Mouse (Mus musculus) stomach, embryonic 14.5 days (tissue): ENCODE data around the gene Hadha. TPM values are rescaled to one million over a fixed set of nuclear protein-coding genes. Genes with fewer than 3 reads are reported as not detected.

Experiments
- ATAC-seq: fragments of 200-750 bp; cut with Nextera tagmentation; 2 replicates; pipeline ENCODE4 v1.8.0; 2017; ENCODE audit warnings: low read depth, moderate TSS enrichment; ENCODE audit not compliant: insufficient number of reproducible peaks, insufficient read depth, low FRiP score
- H3K27ac ChIP-seq: fragments of 300-500 bp; sonication (generic); 2 replicates; pipeline ENCODE4 v1.5.1; 2014; ENCODE audit warnings: mild to moderate bottlenecking, low read length, moderate library complexity, mixed read lengths
- H3K27me3 ChIP-seq: fragments of 300-500 bp; sonication (generic); 2 replicates; pipeline ENCODE4 v1.6.1; 2014; ENCODE audit warnings: low read length, control low read depth, mixed read lengths; ENCODE audit not compliant: control insufficient read depth, insufficient read depth
- H3K36me3 ChIP-seq: fragments of 300-500 bp; sonication (generic); 2 replicates; pipeline ENCODE4 v1.6.1; 2014; ENCODE audit warnings: mild to moderate bottlenecking, control low read depth, low read length, moderate library complexity, mixed read lengths; ENCODE audit not compliant: control insufficient read depth, insufficient read depth
- H3K4me1 ChIP-seq: fragments of 300-500 bp; sonication (generic); 2 replicates; pipeline ENCODE4 v1.6.1; 2014; ENCODE audit warnings: low read length, control low read depth, mixed read lengths; ENCODE audit not compliant: control insufficient read depth, insufficient read depth
- H3K4me2 ChIP-seq: fragments of 300-500 bp; sonication (generic); replicated peaks from 2 replicates; pipeline ENCODE4 v1.6.1; 2014; ENCODE audit warnings: low read depth, low read length, control low read depth
- H3K4me3 ChIP-seq: fragments of 300-500 bp; sonication (generic); 2 replicates; pipeline ENCODE4 v1.5.1; 2014; ENCODE audit warnings: low read depth, low read length, control low read depth
- H3K9ac ChIP-seq: fragments of 300-500 bp; sonication (generic); replicated peaks from 2 replicates; pipeline ENCODE4 v1.6.1; 2014; ENCODE audit warnings: low read depth, mild to moderate bottlenecking, control low read depth, low read length, moderate library complexity, mixed read lengths
- H3K9me3 ChIP-seq: fragments of 300-500 bp; sonication (generic); 2 replicates; pipeline ENCODE4 v1.6.1; 2016; ENCODE audit warnings: low read depth, low read length, control low read depth; ENCODE audit not compliant: control insufficient read depth
- WGBS: fragments of 180-500 bp; shearing (Covaris S2); extraction: QIAGEN DNeasy Blood & Tissue Kit; methylation state at CpG from one replicate; pipeline ENCODE4 v1.1.7; 2014; 5-methylcytosine and 5-hydroxymethylcytosine counted together
- polyA plus RNA-seq: library from polyadenylated mRNA; unstranded; fragments of >200 nt; fragmentation: Nextera tagmentation; extraction: Ambion mirVana; gene quantifications from 2 replicates; pipeline ENCODE4 v1.2.1, GENCODE M21; 2014

Gene Hadha
- polyA plus RNA-seq, 1 experiment from 2014 or later = 116 TPM

DNA sequence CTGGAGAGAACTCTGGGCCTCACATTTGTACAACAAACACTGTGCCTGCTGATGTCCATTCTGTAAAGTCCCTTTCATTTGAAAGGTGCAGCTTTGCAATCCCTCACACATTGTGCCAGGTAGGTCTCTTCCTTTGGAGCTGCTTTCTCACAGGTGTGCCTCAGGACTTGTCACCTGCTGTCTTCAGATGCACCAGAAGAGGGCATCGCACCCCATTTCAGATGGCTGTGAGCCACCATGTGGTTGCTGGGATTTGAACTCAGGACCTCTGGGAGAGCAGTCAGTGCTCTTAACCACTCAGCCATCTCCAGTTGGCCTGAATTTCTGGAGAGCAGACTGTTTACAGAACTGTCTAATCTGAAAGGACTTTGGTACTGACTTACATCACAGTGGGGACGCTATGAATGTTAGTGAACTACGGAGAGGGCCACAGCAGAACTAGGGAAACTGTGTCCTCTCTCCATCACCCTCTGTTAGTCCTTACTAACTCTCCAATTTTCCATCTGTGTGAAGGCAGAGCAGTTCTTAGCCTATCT lies 42.4 kb downstream of the Hadha start:
- no peak overlapping the region for H3K4me3 ChIP-seq
- WGBS = 85% methylated on average over 3 of the region's 3 CpGs
- 0 out of 2 replicates have a peak, but pooled peaks cover 3% of the 10 kb centered on the region for H3K27me3 ChIP-seq
- no peak overlapping the region for H3K27ac ChIP-seq
- peaks cover 14% of the 10 kb centered on the region for H3K4me1 ChIP-seq
- H3K9ac ChIP-seq = no peak overlapping the region
- ATAC-seq = no peak
- H3K4me2 ChIP-seq = no peak overlapping the region
- no peaks in the 10 kb centered on the region for H3K36me3 ChIP-seq
- H3K9me3 ChIP-seq = no peaks in the 10 kb centered on the region

DNA sequence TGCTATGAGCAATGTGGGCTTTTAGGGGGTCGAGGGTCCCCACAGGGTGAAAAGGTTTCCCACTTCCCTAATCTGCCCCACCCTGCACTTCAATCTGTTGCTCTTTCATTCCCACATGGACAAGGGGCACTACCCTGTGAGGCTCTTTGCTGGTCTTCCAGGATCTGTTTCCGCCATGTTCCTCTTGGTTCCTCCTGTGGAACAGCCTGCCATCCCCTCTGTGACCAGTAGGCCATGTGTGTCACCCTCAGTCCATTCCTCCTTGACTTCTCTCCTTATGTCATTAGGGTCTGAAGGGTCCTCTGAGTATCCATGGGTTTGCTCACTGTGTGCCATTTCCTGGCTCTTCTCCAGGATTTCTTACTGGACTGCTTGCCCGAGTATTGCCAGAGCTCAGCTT lies 43.2 kb downstream of the Hadha start:
- Histone ChIP-seq H3K9me3 (no peaks in the 10 kb centered on the region), H3K4me1 (peaks cover 14% of the 10 kb centered on the region), H3K4me3 (no peak overlapping the region), H3K9ac (no peak overlapping the region), H3K36me3 (no peaks in the 10 kb centered on the region), H3K27ac (no peak overlapping the region), H3K4me2 (peak overlapping the region; percentile 40), H3K27me3 (0 out of 2 replicates have a peak, but pooled peaks cover 3% of the 10 kb centered on the region)
- 79% methylated on average over 3 of the region's 3 CpGs for WGBS
- ATAC-seq = no peak

DNA sequence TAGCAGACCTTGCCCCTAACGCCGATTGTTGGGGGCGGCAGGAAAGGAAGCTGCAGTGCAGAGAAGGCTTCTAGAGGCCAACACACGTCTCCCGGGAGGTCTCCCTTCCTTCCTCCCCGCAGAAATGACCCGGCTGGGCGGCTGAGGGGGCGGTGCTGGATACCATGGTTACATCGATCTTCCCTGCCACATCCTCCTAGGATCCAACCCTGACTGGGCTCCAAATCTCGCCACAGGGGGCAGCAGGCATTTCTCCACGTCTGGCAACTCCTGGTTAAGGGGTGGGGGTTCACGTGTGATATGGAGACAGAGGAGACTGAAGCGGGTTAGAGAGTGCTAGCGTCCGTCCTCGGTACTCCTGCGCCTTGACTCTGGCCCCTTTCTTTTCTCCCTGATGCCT lies 43.8 kb downstream of the Hadha start:
- ATAC-seq = peak; percentile 29; the same call in 1 of the 2 replicates
- peaks cover 3% of the 10 kb centered on the region; the same call in 1 of the 2 replicates for H3K27me3 ChIP-seq
- WGBS = 1% methylated on average over 18 of the region's 18 CpGs
- no peaks in the 10 kb centered on the region for H3K36me3 ChIP-seq
- H3K4me3 ChIP-seq = peak overlapping the region; percentile 11; the same call in 1 of the 2 replicates
- H3K4me1 ChIP-seq = peaks cover 14% of the 10 kb centered on the region
- H3K9ac ChIP-seq = no peak overlapping the region
- H3K4me2 ChIP-seq = peak overlapping the region; percentile 40
- H3K9me3 ChIP-seq = no peaks in the 10 kb centered on the region
- H3K27ac ChIP-seq = no peak overlapping the region

DNA sequence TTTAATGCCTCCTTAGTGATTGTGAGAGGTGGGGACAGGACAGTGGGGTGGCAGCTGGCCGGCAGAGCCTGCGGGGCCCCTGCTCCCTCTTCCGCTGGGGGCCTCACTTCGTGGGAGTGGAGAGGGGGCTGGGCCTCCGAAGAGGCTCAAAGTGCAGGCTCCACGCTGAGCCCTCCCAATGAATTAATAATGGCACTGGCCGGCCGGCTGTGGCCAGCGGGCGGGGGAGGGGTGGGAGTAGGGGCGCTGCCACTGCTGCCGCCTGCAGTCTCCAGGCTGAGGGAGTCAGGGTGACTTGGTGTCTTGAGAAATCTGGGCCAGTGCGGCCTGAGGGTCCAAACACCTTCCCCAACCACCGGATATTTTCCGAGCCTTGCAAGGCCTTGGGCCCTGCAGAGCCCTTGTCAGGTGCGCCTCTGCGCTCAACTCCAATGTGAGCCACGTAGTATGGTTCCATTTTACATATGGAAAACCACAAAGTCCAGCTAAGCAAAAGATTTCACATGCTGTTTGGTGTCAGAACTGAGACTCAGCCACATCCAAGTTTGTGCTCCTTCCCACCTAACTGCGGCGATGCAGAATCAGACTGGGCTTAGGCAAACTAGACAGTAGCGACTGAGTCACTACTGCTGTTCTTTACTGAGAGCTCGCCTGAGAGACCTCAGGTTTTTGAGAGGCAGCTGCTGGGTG lies 44.4 kb downstream of the Hadha start:
- no peak overlapping the region for H3K9ac ChIP-seq
- no peak overlapping the region for H3K27ac ChIP-seq
- H3K36me3 ChIP-seq = no peaks in the 10 kb centered on the region
- no peaks in the 10 kb centered on the region for H3K9me3 ChIP-seq
- no peak for ATAC-seq
- H3K27me3 ChIP-seq = peaks cover 5% of the 10 kb centered on the region
- peaks cover 16% of the 10 kb centered on the region for H3K4me1 ChIP-seq
- peak overlapping the region; percentile 40 for H3K4me2 ChIP-seq
- WGBS = 11% methylated on average over 22 of the region's 22 CpGs
- peak overlapping the region; percentile 11; the same call in 1 of the 2 replicates for H3K4me3 ChIP-seq

DNA sequence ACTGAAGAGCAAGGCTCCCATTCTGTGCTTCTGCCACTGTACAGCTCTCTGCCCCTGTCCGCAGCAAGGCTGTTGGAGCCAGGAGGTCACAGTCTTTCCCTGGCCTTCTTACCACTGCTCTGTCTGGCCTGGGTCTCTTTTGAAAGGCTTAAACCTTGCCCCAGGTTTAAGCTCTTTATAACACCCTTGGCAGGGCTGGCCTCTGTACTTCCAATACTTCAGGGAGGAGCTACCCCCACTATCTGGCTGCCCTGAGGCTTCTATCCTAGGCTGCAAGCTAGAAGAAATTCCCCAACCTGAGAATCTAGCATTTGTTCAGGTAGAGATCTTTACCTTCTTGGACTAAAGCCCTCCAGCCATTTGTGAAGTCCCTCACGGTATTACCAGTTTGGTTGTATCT lies 45.1 kb downstream of the Hadha start:
- Histone ChIP-seq H3K4me1 (peaks cover 17% of the 10 kb centered on the region), H3K4me2 (no peak overlapping the region), H3K36me3 (no peaks in the 10 kb centered on the region), H3K27me3 (peaks cover 10% of the 10 kb centered on the region), H3K4me3 (no peak overlapping the region), H3K9ac (no peak overlapping the region), H3K27ac (no peak overlapping the region), H3K9me3 (no peaks in the 10 kb centered on the region)
- no peak for ATAC-seq
- WGBS = 59% methylated on average over 2 of the region's 2 CpGs

DNA sequence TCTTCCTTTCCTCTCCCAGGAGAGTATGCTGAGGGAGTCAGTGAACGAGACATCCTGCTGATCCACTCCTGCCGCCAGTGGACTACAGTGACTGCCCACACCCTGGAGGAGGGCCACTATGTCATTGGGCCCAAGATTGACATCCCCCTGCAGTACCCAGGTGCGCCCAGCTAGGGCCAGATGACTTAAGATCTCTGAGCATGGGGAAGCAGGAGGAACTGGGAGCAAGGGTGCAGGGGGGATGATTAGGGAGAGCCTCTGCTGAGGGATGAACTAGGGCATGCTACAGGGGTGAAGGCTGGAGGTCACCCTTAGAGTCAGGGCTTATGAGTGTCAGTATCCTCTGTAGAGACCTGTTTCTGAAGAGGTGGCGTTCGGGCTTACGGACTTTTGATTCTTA lies 46.7 kb downstream of the Hadha start:
- Histone ChIP-seq H3K36me3 (no peaks in the 10 kb centered on the region), H3K27me3 (peaks cover 8% of the 10 kb centered on the region), H3K9me3 (no peaks in the 10 kb centered on the region), H3K4me2 (no peak overlapping the region), H3K4me1 (peaks cover 17% of the 10 kb centered on the region), H3K4me3 (no peak overlapping the region), H3K27ac (no peak overlapping the region), H3K9ac (no peak overlapping the region)
- no peak for ATAC-seq
- WGBS = 81% methylated on average over 6 of the region's 6 CpGs

DNA sequence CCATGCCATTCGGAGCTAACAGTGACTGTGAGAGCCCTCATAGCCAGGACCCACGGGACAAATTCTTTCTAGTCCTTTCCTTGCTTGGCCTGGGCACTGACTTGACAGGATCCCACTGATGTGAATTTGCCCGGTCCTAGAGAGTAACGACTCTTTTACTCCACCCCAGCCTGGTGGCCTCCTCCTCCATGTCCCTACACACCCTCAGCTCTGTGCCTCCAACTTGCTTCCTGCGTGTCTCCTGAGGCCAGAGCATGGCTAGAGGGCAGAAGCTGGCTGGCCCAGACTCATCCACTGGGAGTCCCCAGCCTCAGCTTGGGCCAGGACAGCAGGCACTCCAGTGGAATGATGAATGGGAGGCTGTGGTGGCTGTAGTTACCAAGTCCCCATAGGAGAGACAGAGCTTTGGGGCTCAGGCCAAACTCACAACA lies 47.3 kb downstream of the Hadha start:
- H3K27ac ChIP-seq = no peak overlapping the region
- peaks cover 17% of the 10 kb centered on the region for H3K4me1 ChIP-seq
- H3K27me3 ChIP-seq = peaks cover 7% of the 10 kb centered on the region
- ATAC-seq = no peak
- no peak overlapping the region for H3K9ac ChIP-seq
- no peak overlapping the region for H3K4me2 ChIP-seq
- no peaks in the 10 kb centered on the region for H3K9me3 ChIP-seq
- WGBS = 15% methylated on average over 5 of the region's 5 CpGs
- no peak overlapping the region for H3K4me3 ChIP-seq
- H3K36me3 ChIP-seq = no peaks in the 10 kb centered on the region

DNA sequence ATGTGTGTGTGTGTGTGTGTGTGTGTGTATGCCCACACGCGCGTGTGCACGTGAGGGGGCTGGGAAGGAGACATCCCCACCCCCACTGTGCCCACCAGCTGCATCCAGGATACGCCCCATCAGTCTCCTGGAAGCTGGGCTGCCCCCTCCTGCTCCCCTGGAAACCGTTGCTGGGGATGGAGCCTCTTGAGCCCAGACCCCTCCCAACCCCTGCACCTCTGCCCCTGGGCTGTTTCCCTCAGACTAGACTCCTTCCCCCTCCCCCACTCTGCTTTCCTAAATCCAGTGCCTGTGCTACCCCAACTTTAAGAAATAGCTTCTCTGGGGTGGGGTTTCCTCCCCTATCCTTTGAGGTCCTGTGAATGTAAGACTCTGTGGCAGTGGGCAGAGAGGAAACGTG lies 47.8 kb downstream of the Hadha start:
- no peaks in the 10 kb centered on the region for H3K9me3 ChIP-seq
- no peak for ATAC-seq
- H3K27ac ChIP-seq = no peak overlapping the region
- no peak overlapping the region for H3K4me2 ChIP-seq
- H3K4me1 ChIP-seq = peaks cover 17% of the 10 kb centered on the region
- H3K4me3 ChIP-seq = no peak overlapping the region
- peaks cover 7% of the 10 kb centered on the region for H3K27me3 ChIP-seq
- no peak overlapping the region for H3K9ac ChIP-seq
- 8% methylated on average over 7 of the region's 7 CpGs for WGBS
- no peaks in the 10 kb centered on the region for H3K36me3 ChIP-seq
